Mouse (Mus musculus) c-Kit-positive CD71-negative TER-119-negative erythroid progenitor cells, embryonic 14.5 days (primary cell): ENCODE measurements at regions not wholly inside any gene's neighbourhood (a gene's known extent, or its start where the extent isn't known, plus 50 kb on each side); places are given as distances from the start of the nearest gene placed in this dataset.
"Not testable (repeated sequence)": the region's sequence is repeated elsewhere in the genome, so short reads cannot be mapped to it uniquely, and the experiment has no call there.

Experiments used
- DNase-seq: peaks from one replicate; pipeline ENCODE4 v3.0.0-alpha.2; 2013; ENCODE audit warnings: low read depth

DNA sequence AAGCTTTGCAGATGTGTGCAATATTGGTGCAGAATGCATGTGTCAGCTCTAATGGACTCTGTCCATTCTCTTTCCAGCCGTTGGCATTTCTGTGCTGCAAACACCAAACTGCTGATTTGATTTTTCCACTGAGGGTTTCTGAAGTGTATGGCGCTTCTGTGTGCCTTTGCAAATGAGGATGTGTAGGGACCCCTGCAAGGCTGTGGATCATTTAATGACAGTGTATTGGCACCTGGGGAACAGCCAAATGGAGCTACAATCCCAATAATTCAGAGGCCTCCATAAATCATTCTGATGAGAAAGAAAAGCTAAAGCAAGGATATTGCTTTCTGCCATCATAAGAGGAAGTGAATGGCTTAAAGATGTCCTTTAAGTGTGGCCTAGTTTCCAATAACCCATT, 305.9 kb upstream of the Pkdcc start:
- DNase-seq: no peak

DNA sequence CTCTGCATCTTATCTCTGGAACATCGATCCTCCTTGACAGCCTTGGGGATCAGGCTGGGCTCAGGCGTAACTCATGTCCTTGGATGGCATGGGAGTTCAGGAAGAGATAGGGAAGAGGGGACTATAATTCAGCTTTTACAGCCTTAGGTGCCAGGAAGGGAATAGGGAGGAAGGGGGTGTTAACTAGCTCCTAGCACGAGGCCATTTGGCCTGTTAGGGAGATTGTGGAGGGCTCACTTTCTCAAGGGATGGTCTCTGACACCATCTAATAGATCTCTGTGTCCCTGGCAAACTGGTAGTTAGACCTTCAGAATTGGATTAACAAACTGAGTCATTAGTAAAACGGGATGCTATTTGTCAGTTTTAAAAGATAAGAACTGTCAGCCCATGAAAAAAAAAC, 292.1 kb upstream of the Pkdcc start:
- not testable (repeated sequence) for DNase-seq

DNA sequence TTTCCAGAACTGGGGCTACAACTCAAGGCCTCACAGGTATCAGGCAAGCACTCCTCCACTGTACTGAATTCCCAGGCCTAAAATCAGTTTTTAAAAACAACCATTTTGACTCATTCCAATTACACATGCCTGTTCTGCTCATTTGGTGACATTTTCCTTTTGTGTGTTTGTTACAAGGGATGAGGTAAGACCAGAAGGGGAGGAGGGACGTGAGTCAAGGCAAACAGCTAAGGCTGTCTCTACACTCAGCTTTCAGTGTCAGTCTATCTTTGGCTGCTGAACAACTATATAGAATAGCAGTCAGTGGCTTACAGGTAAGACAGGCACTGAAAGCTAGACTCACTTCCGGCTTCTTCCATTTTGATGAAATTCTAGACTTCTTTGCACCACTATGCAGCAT, 289.3 kb upstream of the Pkdcc start:
- no peak for DNase-seq

DNA sequence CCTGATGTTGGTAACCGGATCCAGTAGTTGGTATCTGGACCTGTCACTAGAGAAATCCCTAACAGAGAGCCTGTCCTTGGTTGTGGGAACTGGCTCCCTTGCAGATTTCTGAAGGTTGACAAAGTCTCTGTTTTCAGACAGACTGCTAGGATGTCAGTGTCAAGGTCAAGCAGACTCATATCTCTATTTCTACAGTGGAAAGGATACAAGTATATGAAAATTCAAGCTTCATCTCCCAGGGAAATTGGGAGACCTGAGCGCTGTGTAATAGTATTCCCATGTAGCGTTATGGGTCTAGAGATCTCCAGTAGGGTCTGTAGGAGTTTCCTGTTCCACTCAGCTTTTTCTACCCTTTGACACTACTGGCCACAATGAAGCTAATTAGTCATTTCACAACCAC, 287.4 kb upstream of the Pkdcc start:
- DNase-seq: no peak

DNA sequence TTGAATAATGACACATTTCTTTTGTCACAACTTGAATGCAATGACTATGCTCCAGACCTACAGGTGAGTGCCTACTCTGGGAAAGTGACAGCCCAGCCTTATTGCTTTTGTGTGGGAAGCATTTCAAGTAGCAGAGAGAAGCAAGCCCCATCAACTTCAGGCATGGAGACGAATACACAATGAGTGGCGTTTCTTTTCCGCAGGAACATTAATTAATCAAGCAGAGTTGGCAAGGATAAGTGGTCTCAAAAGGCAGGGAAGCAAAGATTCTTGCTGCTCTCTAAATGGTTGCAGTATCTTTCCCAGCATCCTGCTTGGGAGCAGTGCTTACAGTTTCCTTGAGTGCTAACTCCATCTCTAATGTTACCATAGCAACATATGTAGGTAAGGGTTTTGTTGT, 285.6 kb upstream of the Pkdcc start:
- no peak for DNase-seq

DNA sequence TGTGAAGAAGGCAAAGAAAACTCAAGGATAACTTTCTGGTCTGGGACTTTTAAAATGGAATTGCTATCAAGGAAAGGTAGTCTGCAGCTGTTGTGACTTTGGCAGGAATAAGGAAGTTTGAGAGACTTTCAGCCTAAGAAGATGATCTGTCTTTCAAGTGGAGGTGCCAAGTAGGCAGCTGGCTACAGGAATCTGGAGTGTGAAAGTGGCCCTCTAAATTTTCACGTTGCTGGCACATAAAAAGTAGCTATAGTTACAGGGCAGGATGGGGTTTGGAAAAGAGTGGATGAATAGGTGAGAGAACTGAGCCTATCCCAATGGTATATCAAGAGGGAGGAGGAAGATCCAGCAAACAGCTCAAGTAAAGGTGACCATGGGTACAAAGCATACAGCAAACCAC, 284.4 kb upstream of the Pkdcc start:
- DNase-seq: no peak

DNA sequence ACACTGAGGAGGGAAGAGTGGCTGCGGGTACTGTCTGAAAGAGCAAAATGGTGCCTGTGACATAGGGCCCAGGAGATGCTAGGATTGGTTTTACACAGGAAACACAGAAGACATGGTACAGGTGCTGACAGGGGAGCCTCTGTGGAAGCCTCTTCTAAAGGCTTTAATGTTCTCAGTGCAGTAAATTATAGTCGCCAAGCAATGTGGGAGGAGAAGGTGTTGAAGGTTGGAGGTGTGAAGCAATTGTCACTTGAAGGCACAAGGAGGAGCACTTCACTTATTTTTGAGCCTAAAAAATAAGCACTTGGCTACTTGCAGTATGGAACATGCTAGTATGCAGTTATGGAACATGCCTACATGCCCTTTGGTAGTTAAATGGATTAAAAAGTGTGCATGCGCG, 283.6 kb upstream of the Pkdcc start:
- no peak for DNase-seq

DNA sequence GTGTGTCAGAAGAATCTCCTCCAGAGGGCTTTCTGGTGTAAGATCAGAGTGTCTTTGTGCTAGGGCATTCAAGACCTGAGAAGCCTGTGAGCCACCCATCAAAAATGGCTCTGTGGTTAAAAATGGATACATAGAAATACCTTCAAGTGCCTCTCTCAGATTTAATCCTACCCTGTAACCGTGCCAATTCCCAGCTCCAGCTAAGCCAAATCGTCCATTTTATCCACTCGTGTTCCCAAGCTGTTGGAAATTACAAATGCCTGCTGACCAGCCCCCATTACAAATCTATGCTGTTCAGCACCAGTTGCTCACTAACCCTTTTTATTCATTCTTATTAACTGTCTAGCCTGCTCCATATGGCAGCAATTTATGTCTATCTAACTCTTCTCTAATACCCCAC, 278.3 kb upstream of the Pkdcc start:
- no peak for DNase-seq

DNA sequence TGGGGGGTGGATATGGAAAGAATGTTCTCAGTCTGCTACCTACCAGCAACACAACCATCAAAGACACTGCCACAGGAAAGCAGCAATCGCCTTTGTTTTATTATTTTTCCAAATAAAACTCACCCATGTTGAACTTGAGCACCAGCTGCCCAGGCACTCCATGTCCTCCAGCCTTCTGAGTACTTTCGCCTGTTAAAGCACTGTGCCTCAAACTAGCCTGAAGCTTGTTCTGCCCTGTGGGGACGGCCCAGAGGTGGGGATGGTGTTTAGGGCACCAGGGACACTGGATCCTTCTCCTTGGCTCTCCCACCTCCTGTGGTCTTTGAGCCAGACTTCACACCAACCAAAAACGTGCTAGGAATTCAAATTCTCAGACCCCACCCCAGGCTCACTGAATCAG, 269.0 kb upstream of the Pkdcc start:
- no peak for DNase-seq

DNA sequence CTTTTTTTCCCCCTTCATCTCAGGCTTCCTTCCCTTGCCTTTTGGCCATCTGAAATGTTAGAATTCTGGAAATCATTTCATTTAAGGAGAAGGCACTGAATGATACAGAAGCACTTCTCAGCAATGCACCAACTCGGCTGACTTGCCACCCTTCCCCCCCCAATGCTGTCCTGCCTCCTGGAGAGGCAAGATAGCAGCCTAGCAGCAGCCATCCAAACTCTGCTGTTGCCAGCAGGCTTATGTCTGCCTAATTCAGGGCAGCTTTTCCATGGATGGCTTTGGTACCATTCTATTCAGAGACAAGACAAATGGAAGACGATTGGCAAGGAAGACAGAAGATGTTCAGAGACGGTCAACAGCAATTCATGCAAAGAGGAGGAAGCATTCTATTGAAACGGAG, 265.3 kb upstream of the Pkdcc start:
- no peak for DNase-seq

DNA sequence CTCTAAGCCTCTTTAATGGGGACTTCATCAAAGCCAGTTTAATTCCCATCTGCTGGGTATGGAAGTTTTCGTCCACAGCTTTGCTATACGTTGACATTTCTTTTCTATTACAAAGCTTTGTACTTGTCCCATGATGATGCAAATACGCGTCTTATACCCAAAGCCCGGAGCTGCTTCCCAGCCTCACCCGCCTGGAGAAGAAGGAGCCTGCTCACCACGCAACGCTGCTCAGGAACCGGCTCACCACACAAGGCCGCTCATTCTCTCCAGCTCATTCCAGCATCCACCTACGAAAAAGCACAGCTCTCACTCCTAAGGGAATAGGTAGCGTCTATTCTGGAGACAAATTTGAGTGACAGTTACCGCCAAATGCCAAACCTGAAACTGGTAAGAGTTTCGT, 264.8 kb upstream of the Pkdcc start:
- DNase-seq: no peak

DNA sequence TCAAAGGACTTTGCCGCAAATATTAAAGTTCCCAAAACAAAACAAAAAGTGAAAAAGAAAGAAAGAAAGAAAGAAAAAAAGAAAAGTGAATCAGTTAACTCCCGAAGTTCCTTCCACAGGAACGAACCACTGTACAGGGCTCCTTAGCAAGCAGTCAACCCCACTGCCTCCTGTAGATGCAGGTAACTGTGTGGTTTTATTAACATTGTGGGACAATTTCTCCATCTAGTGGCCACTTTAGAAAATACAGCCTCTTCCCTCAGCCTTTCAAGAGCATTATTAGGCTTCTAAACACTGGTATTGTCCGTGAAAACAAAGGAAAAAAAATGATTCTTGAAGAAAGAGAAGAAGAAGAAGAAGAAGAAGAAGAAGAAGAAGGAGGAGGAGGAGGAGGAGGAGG, 257.7 kb upstream of the Pkdcc start:
- DNase-seq: peak; percentile 29

DNA sequence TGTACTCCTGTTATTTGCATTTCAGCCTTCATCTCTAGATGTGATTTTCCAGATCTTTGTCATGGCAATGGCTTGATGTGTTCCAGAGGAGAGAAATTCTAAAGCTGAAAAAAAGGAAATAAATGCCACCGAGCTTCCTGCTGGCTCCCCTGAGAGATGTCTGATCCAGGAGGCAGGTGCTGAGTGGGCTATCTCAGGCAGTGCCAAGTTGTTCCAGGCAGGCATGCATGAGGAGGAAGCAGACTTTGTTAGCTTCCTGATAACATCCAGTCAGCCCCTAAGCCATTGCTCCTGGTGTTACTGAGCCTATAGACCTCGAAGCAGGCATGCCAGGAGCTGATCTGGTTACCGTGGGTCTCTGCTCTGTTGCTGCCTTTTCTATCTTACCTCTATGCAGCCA, 251.7 kb upstream of the Pkdcc start:
- no peak for DNase-seq

DNA sequence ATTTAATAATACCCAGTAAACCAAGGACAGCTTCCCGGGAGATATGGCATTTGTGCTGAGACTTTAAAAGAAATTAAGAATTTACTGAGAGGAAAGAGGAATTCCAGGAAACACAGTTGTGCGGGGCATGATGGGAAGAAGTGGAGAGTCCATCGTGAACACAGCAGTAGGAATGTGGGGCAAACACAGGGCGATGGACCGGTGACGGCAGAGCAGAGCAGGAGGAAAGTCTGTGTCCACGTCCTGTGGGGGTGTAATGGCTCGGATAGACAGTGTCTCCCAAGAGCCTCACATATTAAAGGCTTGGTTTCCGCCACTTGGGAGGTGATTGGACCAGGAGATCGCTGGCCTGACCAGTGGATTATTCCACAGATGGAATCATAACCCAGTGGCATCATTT, 215.4 kb upstream of the Pkdcc start:
- DNase-seq: no peak

DNA sequence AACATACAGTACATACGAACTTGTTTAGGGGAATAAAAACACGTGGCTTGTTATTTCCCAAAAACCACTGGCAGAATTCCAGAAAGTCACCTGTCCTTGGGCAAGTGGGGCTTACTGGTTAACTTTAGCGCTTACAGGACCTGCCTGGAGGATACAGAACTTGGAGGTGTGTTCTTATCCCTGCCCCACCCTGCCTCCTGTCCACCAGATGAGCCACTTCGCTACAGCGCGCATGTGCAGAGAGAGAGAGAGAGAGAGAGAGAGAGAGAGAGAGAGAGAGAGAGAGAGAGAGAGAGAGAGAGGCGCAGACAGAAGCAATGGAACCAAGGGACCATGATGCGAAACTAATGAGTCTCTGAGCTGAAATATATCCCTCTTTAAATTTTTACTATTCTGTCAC, 214.7 kb upstream of the Pkdcc start:
- DNase-seq: no peak

DNA sequence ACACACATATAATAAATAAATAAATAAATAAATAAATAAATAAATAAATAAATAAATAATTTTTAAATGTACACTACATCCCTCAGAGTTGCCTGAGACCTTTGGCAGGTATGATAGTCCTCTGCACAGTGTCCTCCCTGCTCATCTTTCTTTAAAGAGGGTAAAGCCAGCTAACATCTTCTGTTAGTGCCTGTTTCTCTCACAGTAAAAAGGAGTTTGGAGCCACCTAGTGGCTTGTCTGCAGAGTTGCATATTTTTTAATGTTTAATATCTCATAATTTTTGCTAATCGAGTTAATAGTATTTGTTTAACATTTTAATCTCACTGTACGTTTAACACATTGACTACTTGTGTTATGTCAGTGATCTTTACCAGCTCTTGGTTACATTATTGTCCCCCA, 213.5 kb upstream of the Pkdcc start:
- peak; percentile 7 for DNase-seq

DNA sequence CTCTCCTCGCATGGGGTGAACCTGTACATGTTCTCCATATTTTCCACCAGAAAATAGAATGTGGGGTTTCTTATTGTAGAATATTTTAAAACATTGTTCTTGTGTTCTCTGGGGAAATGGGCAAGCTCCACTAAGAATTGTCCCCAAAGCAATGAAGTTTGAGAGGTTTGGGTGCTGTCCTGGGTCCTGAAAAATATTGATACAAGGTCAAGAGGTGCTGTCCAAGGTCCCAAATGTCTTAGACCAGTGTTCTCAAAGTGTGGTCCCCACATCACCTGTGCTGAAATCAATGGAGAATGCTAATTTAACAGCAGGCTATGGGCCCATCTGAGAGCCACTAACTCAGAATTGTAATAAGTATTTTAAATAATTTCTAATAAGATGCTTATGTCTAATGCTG, 204.2 kb upstream of the Pkdcc start:
- DNase-seq: peak; percentile 50

DNA sequence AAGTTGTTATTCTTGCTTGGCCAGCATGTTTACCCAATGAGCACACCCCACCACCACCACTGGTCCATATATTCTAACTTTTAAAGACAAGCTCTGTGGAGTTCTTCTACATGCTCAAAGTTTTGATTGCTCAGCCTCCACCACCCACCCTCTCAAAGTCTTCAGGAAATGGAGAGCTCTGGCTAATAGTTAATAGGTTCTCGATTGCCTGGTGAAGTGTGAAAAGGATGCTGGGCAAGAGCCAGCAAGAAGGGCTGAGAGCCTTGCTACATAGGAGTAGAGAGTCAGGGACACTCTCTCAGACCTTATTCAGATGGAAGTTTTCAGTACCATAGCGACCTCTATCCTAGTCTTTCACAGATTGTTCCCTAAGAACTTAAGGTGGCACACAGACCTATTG, 199.4 kb upstream of the Pkdcc start:
- DNase-seq: no peak

DNA sequence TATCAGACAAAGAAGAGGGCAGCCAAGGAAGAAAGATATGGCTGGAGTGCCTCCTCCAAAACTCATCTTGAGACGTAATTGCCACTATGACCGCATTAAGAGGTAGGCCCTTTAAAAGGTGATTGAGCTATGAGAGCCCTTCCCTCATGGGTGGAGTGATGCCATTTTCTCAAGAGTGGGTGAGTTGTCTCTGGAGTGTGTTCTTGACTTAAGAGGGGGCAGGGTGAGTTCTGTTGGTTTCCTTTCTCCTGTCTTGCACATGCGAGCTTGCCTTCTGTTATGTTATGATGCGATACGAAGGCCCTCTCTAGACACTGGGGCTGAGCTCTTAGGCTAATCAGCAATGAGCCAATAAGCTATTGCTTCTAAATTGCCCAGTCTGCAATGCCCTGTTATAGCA, 198.2 kb upstream of the Pkdcc start:
- no peak for DNase-seq

DNA sequence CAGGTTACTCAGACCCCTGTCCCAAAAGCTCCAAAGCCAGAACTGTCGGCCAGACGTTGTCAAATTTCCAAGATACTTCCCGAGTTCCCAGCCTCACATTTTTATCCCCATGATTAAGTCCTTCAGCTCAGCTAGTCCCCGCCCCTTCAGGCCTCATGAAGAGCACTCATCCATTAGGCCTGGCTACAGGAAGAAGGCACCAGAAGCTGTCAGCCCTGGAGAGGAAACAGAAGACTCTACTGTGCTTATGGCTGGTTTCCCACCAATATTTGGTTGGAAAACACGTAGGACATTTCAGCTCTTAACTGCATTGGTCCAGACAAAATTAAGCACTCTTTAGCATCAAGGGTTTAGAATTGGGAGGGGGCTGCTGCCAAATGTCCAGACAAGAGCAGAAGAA, 195.8 kb upstream of the Pkdcc start:
- no peak for DNase-seq

DNA sequence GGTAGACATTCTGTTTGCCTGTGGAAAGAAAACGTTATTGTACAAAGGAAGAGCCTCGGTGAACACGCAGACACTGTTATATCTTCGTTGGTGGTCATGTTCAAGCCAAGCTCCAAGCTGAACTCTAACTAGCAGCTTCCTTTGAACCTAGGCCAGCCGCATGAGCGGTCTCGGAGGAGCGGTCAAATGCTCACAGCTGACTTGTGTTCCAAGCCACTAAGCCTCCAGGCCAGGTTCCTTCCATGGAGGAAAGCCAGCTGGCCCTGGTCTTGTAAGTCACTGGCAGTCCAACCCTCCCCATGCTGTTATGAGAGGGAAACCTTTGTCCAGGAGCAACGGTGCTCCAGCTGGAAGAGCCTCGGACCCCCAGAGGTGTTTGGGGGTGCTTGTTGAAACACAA, 194.5 kb upstream of the Pkdcc start:
- DNase-seq: no peak

DNA sequence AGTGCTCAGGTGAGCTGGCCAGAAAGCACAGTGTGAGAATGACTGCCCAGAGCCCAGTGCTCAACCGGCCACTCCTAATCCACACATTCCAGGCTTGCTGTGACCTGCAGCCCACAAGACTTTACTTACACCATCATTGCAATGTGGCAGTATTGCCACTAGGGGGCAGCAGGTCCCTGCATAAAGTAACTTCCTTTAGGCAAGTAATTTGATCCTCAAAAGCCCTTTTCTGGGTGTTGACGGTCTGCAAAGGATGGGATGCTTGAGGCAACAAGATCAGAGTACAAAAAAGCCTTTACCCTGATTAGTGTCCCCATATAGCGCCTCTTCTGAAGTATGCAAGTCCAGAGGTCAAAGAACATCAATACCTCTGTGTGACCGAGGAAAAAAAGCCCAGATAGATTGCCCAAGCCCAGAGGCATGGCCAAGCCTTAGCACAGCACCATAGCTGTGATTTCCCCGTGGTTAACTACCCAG, 189.7 kb upstream of the Pkdcc start:
- DNase-seq: peak; percentile 59

DNA sequence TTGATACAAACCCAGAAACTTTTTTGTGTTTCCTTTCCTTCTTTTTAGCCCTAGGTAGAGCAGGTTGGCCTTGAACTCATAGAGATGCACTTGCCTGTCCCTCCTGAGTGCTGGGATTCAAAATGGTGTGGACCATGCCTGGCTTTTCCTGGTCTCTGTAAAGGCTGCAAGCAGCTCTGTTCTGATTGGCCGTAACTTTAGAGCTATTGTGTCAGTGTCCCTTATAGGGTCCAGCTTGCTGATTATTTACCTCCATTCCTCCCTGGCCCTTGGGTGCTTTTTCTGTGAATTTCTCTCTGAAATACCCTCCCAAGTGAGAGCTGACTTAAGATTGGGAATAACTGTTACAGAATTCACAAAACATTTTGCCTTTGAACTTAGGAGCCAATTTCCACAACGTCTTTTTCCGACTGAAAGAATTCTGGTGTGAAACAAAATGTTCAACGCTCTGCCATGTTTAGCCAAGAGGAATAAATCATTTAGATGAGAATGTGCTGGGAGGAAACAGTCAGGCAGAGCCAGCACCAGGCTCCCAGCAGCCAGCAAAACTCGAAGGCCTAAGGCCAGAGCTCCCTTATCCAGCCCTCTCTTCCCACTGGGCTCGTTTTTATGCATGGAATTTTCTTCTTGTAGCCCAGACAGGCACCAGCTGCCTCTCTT, 180.0 kb upstream of the Pkdcc start:
- no peak for DNase-seq

DNA sequence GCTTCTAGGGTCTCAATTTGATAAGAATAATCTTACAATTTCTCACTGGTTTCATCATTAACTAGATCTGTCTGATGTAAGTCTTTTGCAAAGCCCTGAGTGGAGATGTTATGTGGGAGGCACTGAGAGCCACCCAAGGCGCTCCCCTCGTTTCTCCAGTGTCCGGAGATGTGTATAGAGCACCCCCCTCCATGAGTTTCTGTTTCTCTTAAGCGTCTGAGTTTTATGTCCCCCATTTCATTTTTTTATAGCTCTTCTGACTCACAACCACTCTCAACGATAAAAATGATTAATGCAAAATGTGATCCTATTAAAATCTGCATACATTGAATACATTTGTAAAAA, 179.5 kb upstream of the Pkdcc start:
- no peak for DNase-seq

DNA sequence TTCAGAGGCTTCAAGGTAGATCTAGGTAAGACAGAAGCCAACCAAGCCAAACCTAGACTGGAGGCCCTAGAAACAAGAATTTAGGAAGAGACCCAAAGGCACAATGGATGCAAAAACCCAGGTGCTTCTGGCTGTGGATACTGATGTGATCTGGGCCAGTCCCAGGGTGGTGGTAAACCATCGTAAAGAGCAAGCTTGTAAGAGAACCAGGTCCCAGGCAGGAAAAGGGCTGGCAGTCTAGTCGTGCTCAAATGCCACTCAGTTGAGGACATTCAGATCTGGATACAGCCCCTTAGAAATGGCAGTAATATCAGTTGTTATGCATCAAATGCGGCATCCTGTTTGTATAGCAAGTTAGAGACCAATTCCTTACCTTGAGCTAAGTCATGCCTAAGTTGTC, 175.5 kb upstream of the Pkdcc start:
- no peak for DNase-seq
